Comparison of ENCODE assay signal across 8 mouse cellular contexts in the genomic region with DNA sequence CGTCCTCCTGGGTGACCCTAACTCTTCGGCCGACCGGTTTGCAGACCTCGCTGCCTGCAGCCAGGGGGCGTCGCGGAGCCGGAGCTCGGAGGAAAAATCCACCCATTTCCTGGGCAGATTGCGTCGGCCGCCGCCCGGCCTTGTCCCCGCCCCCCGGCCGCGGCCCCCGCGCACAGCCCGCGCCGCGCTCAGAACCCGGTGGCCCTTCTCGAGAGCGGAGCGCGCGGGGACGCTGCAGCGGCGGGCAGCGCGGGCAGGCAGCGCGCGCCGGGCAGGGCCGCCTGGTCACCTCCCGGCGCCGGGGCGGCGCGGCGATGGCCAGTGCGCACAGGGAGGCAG. TPM values are rescaled to one million over a fixed set of nuclear protein-coding genes. Genes with fewer than 3 reads are reported as not detected.
DNase-seq lines count a peak whose midpoint lies in the region; ATAC-seq lines count a peak whose summit lies in the region.

No protein-coding gene starts in this region.

- peak; percentile 91 to 95 for DNase-seq in adrenal gland, adult 18-20 months (ENCODE audit: low spot score in 2 of 2)
- DNase-seq in gastrocnemius, postnatal 10 days, result peak; percentile 93
- DNase-seq in induced T-regulatory cell, adult 2 months (ENCODE audit: low read depth), result peak; percentile 52
- DNase-seq in left cerebral cortex, postnatal 25 days (ENCODE audit: low spot score in 2 of 2), result peak; percentile 87 to 91
- DNase-seq in mesoderm, embryonic 11.5 days (ENCODE audit: low read depth, low spot score), result peak; percentile 87
- DNase-seq in right cerebral cortex, postnatal 4 days, result peak; percentile 89
- DNase-seq in c-Kit-positive CD71-positive TER-119-positive erythroid progenitor cells, embryonic 14.5 days (ENCODE audit: low spot score), result no peak

- intact Hi-C loops in left cerebral cortex, postnatal 25 days (cut with DNase I), result loop anchor here (1.0 kb wide), 1 partner anchor 215 kb away; no protein-coding TSS in a partner anchor

- ATAC-seq in common myeloid progenitor, adult 5-6 weeks (replicated peaks; ENCODE audit: low read depth, poor library complexity, severe bottlenecking), result peak; percentile 55

RNA-seq across cellular contexts. Expression of a gene that starts 12.6 kb away (rescaled TPM):
- total RNA-seq in adrenal gland, adult 18-20 months (2021), result 10 to 100 TPM; 38.0 to 38.7 TPM
- total RNA-seq in common myeloid progenitor, adult 5-6 weeks (2017), result 1.2 TPM in 2 replicates
- 10 to 100 TPM; 20.6 to 21.8 TPM for total RNA-seq in gastrocnemius, postnatal 10 days (2021)
- 1,000 to 10,000 TPM; 1,581 to 1,689 TPM for total RNA-seq in left cerebral cortex, postnatal 25 days (2021)

Comparison
In these comparisons a context has a peak if more than half of its experiments do, and no peak if none do; other contexts are left out.
1. RNA of a gene that starts 12.6 kb away (total RNA-seq): 1,581 to 1,689 TPM in left cerebral cortex, postnatal 25 days; 38.0 to 38.7 TPM in adrenal gland, adult 18-20 months, 20.6 to 21.8 TPM in gastrocnemius, postnatal 10 days and 1.2 TPM in common myeloid progenitor, adult 5-6 weeks; every median in the first group is over 10 times any median in the second.